In genomic region chr4:107823511-107823910, GRCm38 (mm10) we compare ENCODE assay signal across 11 mouse cellular contexts. TPM values are rescaled to one million over a fixed set of nuclear protein-coding genes. Genes with fewer than 3 reads are reported as not detected.
DNase-seq lines count a peak whose midpoint lies in the region; ATAC-seq lines count a peak whose summit lies in the region.
"Had no signal": no experiment of that assay in that cellular context is flagged by ENCODE, and none has a peak within 500 bp of the region (broad histone marks: within the 10 kb centered on the region; RNA-seq: fewer than 3 reads in every experiment).

No protein-coding gene starts in this region.

- H3K4me3 ChIP-seq in forebrain, embryonic 13.5 days: peak overlapping the region; percentile 18
- peak overlapping the region; percentile 7; the same call in 1 of the 2 replicates for H3K4me3 ChIP-seq in midbrain, embryonic 10.5 days
- H3K4me3 ChIP-seq in intestine, embryonic 15.5 days (replicated peaks): no peak overlapping the region
- H3K4me3 ChIP-seq: megakaryocyte, embryonic 14.5 days had no signal

- H3K27me3 ChIP-seq in forebrain, embryonic 13.5 days: no peaks in the 10 kb centered on the region
- 0 out of 2 replicates have a peak, but pooled peaks cover 12% of the 10 kb centered on the region for H3K27me3 ChIP-seq in midbrain, embryonic 10.5 days (ENCODE audit: low read depth, poor library complexity, severe bottlenecking)
- no peaks in the 10 kb centered on the region for H3K27me3 ChIP-seq in intestine, embryonic 15.5 days (replicated peaks)
- H3K27me3 ChIP-seq: megakaryocyte, embryonic 14.5 days had no signal

- WGBS in forebrain, embryonic 13.5 days: 8% methylated on average over 11 of the region's 11 CpGs
- 46% methylated on average over 11 of the region's 11 CpGs for WGBS in midbrain, embryonic 10.5 days
- WGBS in intestine, embryonic 15.5 days: 46% methylated on average over 11 of the region's 11 CpGs

- peak overlapping the region; percentile 93 for H3K27ac ChIP-seq in forebrain, embryonic 13.5 days
- H3K27ac ChIP-seq in midbrain, embryonic 10.5 days (replicated peaks): peak overlapping the region; percentile 75
- no peak overlapping the region for H3K27ac ChIP-seq in intestine, embryonic 15.5 days

- peak overlapping the region; percentile 57 for H3K9ac ChIP-seq in forebrain, embryonic 13.5 days
- no peak overlapping the region for H3K9ac ChIP-seq in intestine, embryonic 15.5 days

- H3K4me2 ChIP-seq in forebrain, embryonic 13.5 days: peak overlapping the region; percentile 53
- H3K4me2 ChIP-seq in intestine, embryonic 15.5 days (replicated peaks): no peak overlapping the region

- no peak for ATAC-seq in forebrain, embryonic 13.5 days
- ATAC-seq in intestine, embryonic 15.5 days: no peak
- ATAC-seq: inflammation-experienced regulatory T-cells, adult 6 months had no signal

- peaks cover 100% of the 10 kb centered on the region for H3K4me1 ChIP-seq in forebrain, embryonic 13.5 days
- peaks cover 93% of the 10 kb centered on the region for H3K4me1 ChIP-seq in midbrain, embryonic 10.5 days
- peaks cover 9% of the 10 kb centered on the region; the same call in 1 of the 2 replicates for H3K4me1 ChIP-seq in intestine, embryonic 15.5 days (replicated peaks)

- peaks cover 13% of the 10 kb centered on the region for H3K36me3 ChIP-seq in forebrain, embryonic 13.5 days (ENCODE audit: poor library complexity, severe bottlenecking)
- H3K36me3 ChIP-seq in midbrain, embryonic 10.5 days: peaks cover 8% of the 10 kb centered on the region; the same call in 1 of the 2 replicates
- H3K36me3 ChIP-seq in intestine, embryonic 15.5 days: no peaks in the 10 kb centered on the region

- no peaks in the 10 kb centered on the region for H3K9me3 ChIP-seq in forebrain, embryonic 13.5 days (replicated peaks)
- H3K9me3 ChIP-seq in midbrain, embryonic 10.5 days (replicated peaks): no peaks in the 10 kb centered on the region
- no peaks in the 10 kb centered on the region for H3K9me3 ChIP-seq in intestine, embryonic 15.5 days
- H3K9me3 ChIP-seq: megakaryocyte, embryonic 14.5 days had no signal

- DNase-seq in embryo, embryonic 11 days: peak; percentile 56
- no peak for DNase-seq in embryo, embryonic 10 days (ENCODE audit: low spot score)
- DNase-seq in cerebellum, adult 11-12 months: peak; percentile 74
- peak; percentile 42 for DNase-seq in midbrain, embryonic 10.5 days (ENCODE audit: low spot score)
- DNase-seq in spleen, postnatal 14 days (ENCODE audit: low spot score in 2 of 2): no peak
- no peak for DNase-seq in thymus, postnatal 10 days (ENCODE audit: low spot score in 2 of 2)
- DNase-seq: gastrocnemius, postnatal 14 days had no signal

RNA-seq across cellular contexts. Expression of gene Lrp8, which starts 21.4 kb away (rescaled TPM):
- 37.2 and 42.6 TPM in 2 replicates for polyA plus RNA-seq in forebrain, embryonic 13.5 days (2015; fragmentation: Nextera tagmentation; extraction: Ambion mirVana)
- polyA plus RNA-seq in midbrain, embryonic 10.5 days (2016; fragmentation: Nextera tagmentation; extraction: Ambion mirVana): 10.4 and 15.0 TPM in 2 replicates
- 3.4 and 4.2 TPM in 2 replicates for polyA plus RNA-seq in intestine, embryonic 15.5 days (2015; fragmentation: Nextera tagmentation; extraction: Ambion mirVana)

RNA-seq across cellular contexts. Expression of gene Magoh, which starts 56.0 kb away (rescaled TPM):
- 196 and 224 TPM in 2 replicates for polyA plus RNA-seq in forebrain, embryonic 13.5 days (2015; fragmentation: Nextera tagmentation; extraction: Ambion mirVana)
- polyA plus RNA-seq in midbrain, embryonic 10.5 days (2016; fragmentation: Nextera tagmentation; extraction: Ambion mirVana): 219 and 263 TPM in 2 replicates
- 160 and 194 TPM in 2 replicates for polyA plus RNA-seq in intestine, embryonic 15.5 days (2015; fragmentation: Nextera tagmentation; extraction: Ambion mirVana)

Comparison
In these comparisons a context has a peak if more than half of its experiments do, and no peak if none do; other contexts are left out.
1. DNase-seq: peak in embryo, embryonic 11 days (single experiment), cerebellum, adult 11-12 months (single experiment) and midbrain, embryonic 10.5 days (single experiment); none in embryo, embryonic 10 days (single experiment), spleen, postnatal 14 days (0 of 2) and thymus, postnatal 10 days (0 of 2).